Mouse (Mus musculus): ENCODE results near the gene Elp4.

Gene Elp4

GRCm38 (mm10) chr2:105715409-105716115, 188.8 kb downstream of the Elp4 start:
- DNase-seq: no peak

GRCm38 (mm10) chr2:105710511-105710910, 193.9 kb downstream of the Elp4 start:
- DNase-seq: no peak

GRCm38 (mm10) chr2:105709126-105709525, 195.2 kb downstream of the Elp4 start:
- DNase-seq: no peak

- DNase-seq: no peak
Measured at GRCm38 (mm10) chr2:105705320-105705719, 199.0 kb downstream of the Elp4 start.

GRCm38 (mm10) chr2:105702586-105702985, 201.8 kb downstream of the Elp4 start:
- no peak for DNase-seq

- DNase-seq: no peak
Measured at GRCm38 (mm10) chr2:105701781-105702180, 202.6 kb downstream of the Elp4 start.

- no peak for DNase-seq
Measured at GRCm38 (mm10) chr2:105698631-105699030, 205.7 kb downstream of the Elp4 start.

GRCm38 (mm10) chr2:105697741-105698140, 206.6 kb downstream of the Elp4 start:
- no peak for DNase-seq

GRCm38 (mm10) chr2:105691296-105691695, 213.1 kb downstream of the Elp4 start:
- no peak for DNase-seq

GRCm38 (mm10) chr2:105689771-105690639, 214.4 kb downstream of the Elp4 start:
- DNase-seq: no peak

- DNase-seq: no peak
Measured at GRCm38 (mm10) chr2:105689304-105689770, 215.0 kb downstream of the Elp4 start.

- no peak for DNase-seq
Measured at GRCm38 (mm10) chr2:105688436-105689303, 215.7 kb downstream of the Elp4 start.

- no peak for DNase-seq
Measured at GRCm38 (mm10) chr2:105688011-105688410, 216.4 kb downstream of the Elp4 start.

- DNase-seq: no peak
Measured at GRCm38 (mm10) chr2:105687317-105687991, 216.9 kb downstream of the Elp4 start.

GRCm38 (mm10) chr2:105686363-105687316, 217.7 kb downstream of the Elp4 start:
- no peak for DNase-seq

- DNase-seq: no peak
Measured at GRCm38 (mm10) chr2:105685651-105686050, 218.7 kb downstream of the Elp4 start.

- DNase-seq: no peak
Measured at GRCm38 (mm10) chr2:105684991-105685650, 219.2 kb downstream of the Elp4 start.

GRCm38 (mm10) chr2:105683771-105684410, 220.5 kb downstream of the Elp4 start:
- DNase-seq: no peak

GRCm38 (mm10) chr2:105682634-105683351, 221.6 kb downstream of the Elp4 start:
- DNase-seq: no peak
